Mouse (Mus musculus) erythroblast, embryonic 14.5 days (primary cell): ENCODE data around the gene Plcl2. TPM values are rescaled to one million over a fixed set of nuclear protein-coding genes. Genes with fewer than 3 reads are reported as not detected.

ENCODE experiments used
- H3K27me3 ChIP-seq: 2 replicates; pipeline ENCODE4 v1.6.1; 2012; ENCODE audit warnings: inconsistent platforms; ENCODE audit not compliant: control insufficient read depth
- H3K36me3 ChIP-seq: 2 replicates; pipeline ENCODE4 v1.6.1; 2012; ENCODE audit warnings: mild to moderate bottlenecking, inconsistent platforms; ENCODE audit not compliant: control insufficient read depth
- H3K4me1 ChIP-seq: 2 replicates; pipeline ENCODE4 v1.6.1; 2012; ENCODE audit warnings: inconsistent platforms; ENCODE audit not compliant: control insufficient read depth
- H3K4me3 ChIP-seq: replicated peaks from 2 replicates; pipeline ENCODE3; 2012; ENCODE audit warnings: moderate library complexity, mild to moderate bottlenecking, inconsistent platforms
- H3K9me3 ChIP-seq: 2 replicates; pipeline ENCODE4 v1.6.1; 2012; ENCODE audit warnings: low read length, inconsistent platforms, mixed read lengths; ENCODE audit not compliant: control insufficient read depth
- GATA1 ChIP-seq: IDR thresholded peaks from 2 replicates; pipeline ENCODE4 v1.6.1; 2012; ENCODE audit warnings: low read length, inconsistent platforms, mixed read lengths
- TAL1 ChIP-seq: IDR thresholded peaks from 3 replicates; pipeline ENCODE4 v1.6.1; 2012; ENCODE audit warnings: low read length, inconsistent platforms, mixed read lengths
- polyA plus RNA-seq: library from polyadenylated mRNA; stranded (reverse); fragments of >175 nt; gene quantifications from 2 replicates; pipeline ENCODE4 v1.2.3, GENCODE M21; 2012

The Plcl2 gene
- polyA plus RNA-seq, 1 experiment: 0.24 TPM

DNA sequence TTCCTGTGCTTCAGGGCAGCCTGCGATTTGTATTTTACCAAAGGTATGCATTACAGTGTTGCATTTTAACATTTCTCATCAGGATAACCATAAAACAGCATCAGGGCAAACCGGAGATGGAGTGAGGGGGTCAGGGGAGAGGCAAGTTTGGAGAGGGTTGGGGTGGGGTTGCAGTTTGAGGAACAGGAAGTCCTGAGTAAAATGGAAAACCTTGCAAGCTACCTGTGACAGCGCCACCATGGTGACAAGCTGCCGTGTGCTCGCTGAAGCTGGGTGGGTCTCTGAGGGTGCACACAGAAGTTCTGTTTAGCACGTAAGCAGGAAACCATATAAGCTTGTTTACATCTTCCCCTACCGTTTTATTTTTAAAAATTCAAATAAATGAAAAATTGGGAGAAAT is 25.5 kb upstream of the Plcl2 start:
- Histone ChIP-seq H3K27me3 (no peaks in the 10 kb centered on the region), H3K4me1 (no peaks in the 10 kb centered on the region), H3K9me3 (no peaks in the 10 kb centered on the region), H3K36me3 (no peaks in the 10 kb centered on the region), H3K4me3 (no peak overlapping the region)
- TF ChIP-seq TAL1: no peak
- no peak for TF ChIP-seq GATA1

DNA sequence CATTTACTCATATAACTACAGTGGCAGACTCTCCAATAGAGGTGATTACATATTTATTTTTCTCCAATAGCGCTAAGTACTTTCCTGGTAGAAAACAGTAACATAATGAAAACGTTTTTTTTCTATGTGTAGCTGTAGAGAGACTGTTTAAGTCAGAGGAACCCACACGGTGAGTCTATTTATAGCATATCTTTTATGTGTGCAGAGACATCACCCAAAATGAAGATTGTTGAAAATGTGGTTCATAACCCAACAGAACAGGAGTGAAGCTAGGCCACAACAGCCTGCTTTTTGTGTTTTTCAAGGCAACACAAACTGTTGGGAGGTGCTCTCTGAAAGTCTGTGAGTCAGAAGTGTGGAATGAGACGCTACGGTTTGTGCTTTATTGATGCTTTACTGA is 24.2 kb upstream of the Plcl2 start:
- H3K36me3 ChIP-seq: no peaks in the 10 kb centered on the region
- no peak overlapping the region for H3K4me3 ChIP-seq
- no peaks in the 10 kb centered on the region for H3K27me3 ChIP-seq
- no peaks in the 10 kb centered on the region for H3K4me1 ChIP-seq
- TF ChIP-seq TAL1 (no peak), GATA1 (no peak)
- no peaks in the 10 kb centered on the region for H3K9me3 ChIP-seq

DNA sequence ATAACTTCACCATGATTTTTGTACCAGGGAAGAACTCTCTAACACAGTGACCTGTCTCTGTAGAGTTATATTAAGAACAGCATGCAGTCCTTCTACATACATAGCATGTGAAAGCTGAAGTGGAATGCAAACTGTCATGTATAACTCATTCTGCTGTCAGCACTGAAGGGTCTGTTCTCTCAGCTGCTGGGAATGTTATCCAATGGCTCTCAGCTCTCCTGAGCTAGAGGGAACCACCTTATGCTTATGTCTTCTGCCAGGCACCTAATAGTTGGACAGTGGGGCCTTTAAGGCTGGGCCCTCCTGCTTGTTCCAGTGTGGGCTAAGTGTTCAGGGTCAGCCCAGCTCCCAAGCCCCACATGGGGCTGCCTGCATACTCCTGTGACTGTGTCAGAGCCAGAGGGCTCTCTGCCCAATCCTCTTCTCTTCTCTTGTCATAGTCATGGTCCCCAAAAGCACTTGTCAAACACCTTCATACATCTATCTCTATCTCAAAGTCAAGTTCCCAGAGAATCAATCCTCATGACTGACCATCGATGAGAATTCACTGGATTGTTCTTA is 22.1 kb upstream of the Plcl2 start:
- Histone ChIP-seq H3K27me3 (no peaks in the 10 kb centered on the region), H3K36me3 (no peaks in the 10 kb centered on the region), H3K4me1 (no peaks in the 10 kb centered on the region), H3K4me3 (no peak overlapping the region), H3K9me3 (no peaks in the 10 kb centered on the region)
- TF ChIP-seq TAL1 (no peak), GATA1 (no peak)

DNA sequence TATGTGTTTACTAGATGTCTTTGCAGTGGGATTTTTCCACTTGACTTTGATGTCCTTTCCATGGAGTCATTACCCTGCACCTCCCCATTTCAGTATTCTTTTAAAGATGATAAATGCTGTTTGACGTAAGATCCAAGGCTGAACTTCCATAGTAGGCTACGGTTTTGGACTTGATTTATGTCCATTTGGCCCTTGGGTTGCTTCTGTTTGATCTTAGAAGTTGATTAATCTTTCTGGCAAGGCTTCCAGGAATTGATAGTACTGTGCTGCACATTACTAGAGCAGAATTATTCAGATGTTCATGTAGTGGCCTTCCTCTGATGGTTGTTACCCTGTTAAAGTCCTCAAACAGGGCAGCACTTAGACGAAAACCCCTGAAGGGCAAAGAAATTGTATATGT is 21.5 kb upstream of the Plcl2 start:
- H3K9me3 ChIP-seq: no peaks in the 10 kb centered on the region

DNA sequence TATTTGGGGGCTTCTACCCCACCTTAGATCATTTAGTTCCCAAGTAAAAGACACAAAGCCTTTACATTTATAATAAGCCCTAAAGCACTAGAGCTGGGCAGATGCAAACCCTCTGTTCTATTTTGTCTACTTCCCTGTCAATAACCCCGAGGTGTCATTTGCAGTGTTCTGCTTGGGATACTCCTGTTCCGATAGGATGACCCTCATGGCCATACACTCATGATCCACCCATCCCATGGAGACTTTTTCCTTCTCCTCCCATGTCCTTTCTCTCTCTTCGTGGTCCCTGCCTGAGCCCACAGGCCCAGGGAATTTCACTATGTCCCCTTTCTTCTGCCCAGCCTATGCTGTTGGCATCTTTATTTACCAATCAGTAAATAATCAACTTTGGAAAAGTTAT is 20.8 kb upstream of the Plcl2 start:
- H3K36me3 ChIP-seq: no peaks in the 10 kb centered on the region
- no peak for TF ChIP-seq TAL1
- no peak for TF ChIP-seq GATA1
- H3K9me3 ChIP-seq: no peaks in the 10 kb centered on the region
- no peaks in the 10 kb centered on the region for H3K27me3 ChIP-seq
- H3K4me1 ChIP-seq: no peaks in the 10 kb centered on the region
- H3K4me3 ChIP-seq: no peak overlapping the region

More for the DNA sequence above, 21.5 kb upstream of the Plcl2 start:
- H3K27me3 ChIP-seq: no peaks in the 10 kb centered on the region
- no peaks in the 10 kb centered on the region for H3K4me1 ChIP-seq
- no peak for TF ChIP-seq TAL1
- TF ChIP-seq GATA1: no peak
- H3K36me3 ChIP-seq: no peaks in the 10 kb centered on the region
- no peak overlapping the region for H3K4me3 ChIP-seq

DNA sequence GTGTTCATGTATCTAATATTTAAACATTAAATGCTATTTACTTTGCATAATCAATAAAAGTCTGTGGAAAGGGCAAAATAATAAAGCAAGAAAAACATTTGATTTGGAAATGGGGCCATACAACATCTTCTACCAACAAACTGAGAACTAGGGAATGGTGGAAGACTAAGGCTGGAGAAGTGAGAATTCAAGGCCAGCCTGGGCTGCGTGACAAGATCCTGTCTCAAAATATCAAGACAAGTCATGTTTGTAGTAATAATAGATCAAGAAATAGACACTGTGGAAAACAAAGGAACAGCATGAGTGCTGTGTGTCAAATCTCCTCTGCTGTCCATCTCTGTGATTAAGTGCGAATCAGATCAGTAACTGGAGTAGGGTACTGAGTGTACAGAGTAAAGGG is 20.3 kb upstream of the Plcl2 start:
- H3K36me3 ChIP-seq: no peaks in the 10 kb centered on the region
- TF ChIP-seq GATA1 (no peak), TAL1 (no peak)
- H3K27me3 ChIP-seq: no peaks in the 10 kb centered on the region
- no peaks in the 10 kb centered on the region for H3K4me1 ChIP-seq
- no peak overlapping the region for H3K4me3 ChIP-seq
- H3K9me3 ChIP-seq: no peaks in the 10 kb centered on the region

DNA sequence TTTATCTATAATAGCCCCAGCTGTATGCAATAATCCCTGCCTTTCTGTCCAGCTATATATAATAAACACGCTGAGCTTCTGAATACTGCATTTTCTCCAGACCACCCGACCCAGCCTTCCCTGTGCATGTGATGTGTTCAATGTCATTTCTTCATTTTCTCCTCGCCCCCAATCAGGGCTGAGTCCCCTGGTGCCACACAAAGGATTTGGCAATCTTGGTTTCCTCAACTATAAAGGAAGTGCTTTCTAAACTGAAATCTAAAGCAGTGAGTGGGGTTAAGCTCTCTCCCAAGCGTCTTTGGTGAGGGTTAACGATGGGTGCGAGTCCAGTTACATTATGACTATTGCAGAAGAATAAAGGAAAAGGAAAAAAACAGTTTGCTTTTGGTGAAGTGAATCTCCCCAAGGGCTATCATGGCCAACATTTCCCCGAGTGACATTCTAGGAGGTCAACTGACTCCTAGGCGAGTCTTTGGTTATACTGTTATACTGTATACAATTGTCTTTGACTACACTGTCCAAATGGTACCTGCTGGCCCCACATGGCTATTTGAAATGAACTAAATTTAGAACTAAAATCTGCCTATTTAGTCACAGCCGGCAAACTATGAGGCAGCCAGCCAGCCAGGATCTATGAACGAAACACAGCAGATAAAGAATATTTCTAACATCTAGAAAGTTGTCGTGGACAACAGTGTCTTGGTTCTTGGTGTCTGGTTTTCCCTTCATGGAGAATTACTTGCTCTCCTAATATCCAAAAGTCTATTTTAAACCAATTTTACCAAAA is 18.4 kb upstream of the Plcl2 start:
- Histone ChIP-seq H3K4me3 (no peak overlapping the region), H3K27me3 (no peaks in the 10 kb centered on the region), H3K36me3 (no peaks in the 10 kb centered on the region), H3K9me3 (no peaks in the 10 kb centered on the region), H3K4me1 (no peaks in the 10 kb centered on the region)
- TF ChIP-seq TAL1 (no peak), GATA1 (no peak)

DNA sequence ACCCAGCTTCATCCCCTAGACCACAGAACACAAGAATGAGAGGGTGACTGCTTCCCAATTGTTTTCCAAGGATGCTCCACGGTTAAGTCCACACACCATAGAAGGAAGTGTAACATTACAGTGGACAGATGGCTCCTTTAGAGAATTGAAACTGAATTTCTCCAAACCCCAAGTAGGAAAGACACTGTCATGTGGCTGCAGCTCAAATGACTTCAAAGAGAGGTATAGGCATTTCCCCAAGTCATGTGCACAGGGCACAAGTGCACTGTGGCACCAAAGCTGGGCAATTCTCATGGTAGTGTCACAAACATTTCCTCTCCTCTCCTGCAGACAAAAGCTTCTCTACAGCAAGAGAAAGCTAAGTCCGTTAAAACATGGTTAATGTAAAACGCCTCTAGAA is 17.7 kb upstream of the Plcl2 start:
- Histone ChIP-seq H3K27me3 (no peaks in the 10 kb centered on the region), H3K4me1 (no peaks in the 10 kb centered on the region), H3K36me3 (no peaks in the 10 kb centered on the region), H3K4me3 (no peak overlapping the region), H3K9me3 (no peaks in the 10 kb centered on the region)
- no peak for TF ChIP-seq GATA1
- TF ChIP-seq TAL1: no peak

DNA sequence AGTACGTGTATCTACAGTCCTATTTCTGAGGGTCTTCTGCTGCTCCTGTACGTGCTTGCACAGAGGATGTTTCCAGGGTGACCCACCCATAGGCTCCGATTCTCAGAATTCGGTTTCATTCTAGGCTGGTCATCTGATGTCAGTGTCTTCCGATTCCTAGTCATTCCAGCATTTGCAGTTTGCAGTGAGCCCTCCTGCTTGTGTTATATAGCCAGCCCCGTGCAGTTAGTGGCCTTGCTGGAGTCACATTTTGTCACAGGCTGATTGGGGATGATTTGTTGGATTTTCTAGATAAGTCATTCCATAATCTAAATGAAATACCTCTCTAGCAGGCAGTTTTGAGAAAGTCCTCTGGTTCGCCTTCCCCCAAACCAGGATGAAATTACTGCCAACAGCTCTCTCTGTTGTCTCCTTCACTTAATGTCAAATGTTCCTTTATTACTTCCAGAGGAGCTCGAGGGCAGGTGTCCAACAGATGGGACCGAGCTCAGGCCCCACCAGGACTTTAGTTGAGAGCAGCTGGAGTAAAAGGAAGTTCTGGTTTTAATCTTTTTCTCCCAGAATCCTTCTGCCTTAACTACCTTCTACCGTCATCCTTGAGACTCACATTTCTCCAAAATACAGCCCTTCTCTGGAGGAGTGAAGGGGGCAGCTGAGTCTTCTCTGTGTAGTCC is 13.8 kb upstream of the Plcl2 start:
- Histone ChIP-seq H3K4me3 (no peak overlapping the region), H3K36me3 (no peaks in the 10 kb centered on the region), H3K27me3 (no peaks in the 10 kb centered on the region), H3K9me3 (no peaks in the 10 kb centered on the region), H3K4me1 (no peaks in the 10 kb centered on the region)
- TF ChIP-seq TAL1: no peak
- TF ChIP-seq GATA1: no peak
